Mouse (Mus musculus): ENCODE data around the gene Ccdc189.
"Not testable (repeated sequence)": the region's sequence is repeated elsewhere in the genome, so short reads cannot be mapped to it uniquely, and the experiment has no call there.

The Ccdc189 gene

GRCm38 (mm10) chr7:127588011-127588871, at the start of gene Ccdc189, which contains the start of gene Rnf40:
Gene Ccdc189 (minus strand): TSS chr7:127588595.
Gene Rnf40 (plus strand): TSS chr7:127588767.
- DNase-seq (ENCODE audit: low spot score in 2 of 2): peak; percentile 95 to 98

- peak; percentile 62 to 73 for DNase-seq (ENCODE audit: low spot score in 2 of 2)
These were observed 48.6 kb upstream of the Ccdc189 start for GRCm38 (mm10) chr7:127636963-127637362.

GRCm38 (mm10) chr7:127631416-127631815, 43.0 kb upstream of the Ccdc189 start:
- DNase-seq (ENCODE audit: low spot score in 2 of 2): no peak

GRCm38 (mm10) chr7:127628646-127629045, 40.3 kb upstream of the Ccdc189 start:
- DNase-seq (ENCODE audit: low spot score in 2 of 2): no peak

- DNase-seq (ENCODE audit: low spot score in 2 of 2): no peak
These were observed 38.1 kb upstream of the Ccdc189 start for GRCm38 (mm10) chr7:127626471-127626870.

- no peak for DNase-seq (ENCODE audit: low spot score in 2 of 2)
These were observed 37.6 kb upstream of the Ccdc189 start for GRCm38 (mm10) chr7:127626039-127626438.

- not testable (repeated sequence) for DNase-seq (ENCODE audit: low spot score in 2 of 2)
These were observed 30.0 kb upstream of the Ccdc189 start for GRCm38 (mm10) chr7:127618402-127618801.

- no peak for DNase-seq (ENCODE audit: low spot score in 2 of 2)
These were observed 29.6 kb upstream of the Ccdc189 start for GRCm38 (mm10) chr7:127617962-127618361.

- DNase-seq (ENCODE audit: low spot score in 2 of 2): no peak
These were observed 28.5 kb upstream of the Ccdc189 start for GRCm38 (mm10) chr7:127616881-127617280.

- DNase-seq (ENCODE audit: low spot score in 2 of 2): no peak
These were observed 27.9 kb upstream of the Ccdc189 start for GRCm38 (mm10) chr7:127616336-127616735.

GRCm38 (mm10) chr7:127614891-127615843, 26.8 kb upstream of the Ccdc189 start, which contains the start of gene Zfp629:
Gene Zfp629 (minus strand): TSS chr7:127615797.
- peak; percentile 60 to 63 for DNase-seq (ENCODE audit: low spot score in 2 of 2)

GRCm38 (mm10) chr7:127614511-127614890, 26.1 kb upstream of the Ccdc189 start:
- DNase-seq (ENCODE audit: low spot score in 2 of 2): no peak

- no peak for DNase-seq (ENCODE audit: low spot score in 2 of 2)
These were observed 25.7 kb upstream of the Ccdc189 start for GRCm38 (mm10) chr7:127614091-127614490.

- no peak for DNase-seq (ENCODE audit: low spot score in 2 of 2)
These were observed 25.1 kb upstream of the Ccdc189 start for GRCm38 (mm10) chr7:127613501-127613900.

GRCm38 (mm10) chr7:127611561-127611960, 23.2 kb upstream of the Ccdc189 start:
- no peak for DNase-seq (ENCODE audit: low spot score in 2 of 2)

- DNase-seq (ENCODE audit: low spot score in 2 of 2): no peak
These were observed 22.6 kb upstream of the Ccdc189 start for GRCm38 (mm10) chr7:127611011-127611410.

GRCm38 (mm10) chr7:127607150-127607549, 18.8 kb upstream of the Ccdc189 start:
- no peak for DNase-seq (ENCODE audit: low spot score in 2 of 2)

- DNase-seq (ENCODE audit: low spot score in 2 of 2): no peak
These were observed 15.9 kb upstream of the Ccdc189 start for GRCm38 (mm10) chr7:127604256-127604655.

GRCm38 (mm10) chr7:127602903-127603302, 14.5 kb upstream of the Ccdc189 start:
- DNase-seq (ENCODE audit: low spot score in 2 of 2): no peak

- DNase-seq (ENCODE audit: low spot score in 2 of 2): no peak
These were observed 13.3 kb upstream of the Ccdc189 start for GRCm38 (mm10) chr7:127601735-127602134.

- no peak for DNase-seq (ENCODE audit: low spot score in 2 of 2)
These were observed 12.2 kb upstream of the Ccdc189 start for GRCm38 (mm10) chr7:127600612-127601011.

GRCm38 (mm10) chr7:127596747-127597146, 8.4 kb upstream of the Ccdc189 start:
- DNase-seq (ENCODE audit: low spot score in 2 of 2): no peak
